Mouse (Mus musculus) liver, embryonic 14.5 days (tissue): ENCODE measurements around the gene Tmem8.

Experiments
- CTCF ChIP-seq: IDR thresholded peaks from 2 replicates; pipeline ENCODE4 v1.5.1; 2016; ENCODE audit warnings: antibody characterized with exemption, low read depth, control low read depth
- EP300 ChIP-seq: IDR thresholded peaks from 2 replicates; pipeline ENCODE4 v1.6.1; 2016; ENCODE audit warnings: antibody characterized with exemption, low read depth

DNA sequence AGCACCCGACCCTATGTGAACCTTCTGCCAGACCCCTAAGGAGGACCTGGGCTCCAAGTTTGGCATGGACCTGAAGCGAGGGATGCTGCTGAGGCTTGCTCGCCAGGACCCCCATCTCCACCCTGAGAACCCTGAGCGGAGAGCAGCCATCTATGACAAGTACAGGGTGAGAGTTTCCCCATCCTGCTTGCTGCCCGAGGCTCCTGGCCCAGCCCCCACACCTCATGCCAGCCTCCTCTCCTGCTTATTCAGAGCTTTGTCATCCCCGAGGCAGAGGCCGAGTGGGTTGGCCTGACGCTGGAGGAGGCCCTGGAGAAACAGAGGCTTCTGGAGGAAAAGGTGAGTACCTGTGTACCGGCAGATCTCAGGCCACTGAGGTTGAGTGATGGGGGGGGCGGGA lies 12.1 kb downstream of the Tmem8 start:
- TF ChIP-seq CTCF, result no peak
- TF ChIP-seq EP300, result no peak
